Mouse (Mus musculus): ENCODE measurements around the gene Chd4. TPM values are rescaled to one million over a fixed set of nuclear protein-coding genes. Genes with fewer than 3 reads are reported as not detected.
"Not testable (repeated sequence)": the region's sequence is repeated elsewhere in the genome, so short reads cannot be mapped to it uniquely, and the experiment has no call there.

Gene Chd4
- 123 and 126 TPM in 2 replicates for polyA plus RNA-seq (2015; fragmentation: Nextera tagmentation; extraction: Ambion mirVana)

- Histone ChIP-seq H3K9me3 (no peaks in the 10 kb centered on the region), H3K4me2 (peak within 1 kb of the TSS; percentile 89), H3K9ac (peak within 1 kb of the TSS; percentile 97), H3K27me3 (no peaks in the 10 kb centered on the region), H3K27ac (peak within 1 kb of the TSS; percentile 96), H3K4me1 (replicated peaks) (peaks cover 37% of the 10 kb centered on the region), H3K36me3 (peaks cover 24% of the 10 kb centered on the region), H3K4me3 (peak within 1 kb of the TSS; percentile 98)
- 2% methylated on average over 31 of the region's 45 CpGs for WGBS
- ATAC-seq (ENCODE audit: low FRiP score) = peak; percentile 74
Observed at GRCm38 (mm10) chr6:125095391-125096278, at the start of gene Chd4. Gene Chd4, plus strand, starts transcription at chr6:125095981.

GRCm38 (mm10) chr6:125046691-125047090, 49.1 kb upstream of the Chd4 start:
- Histone ChIP-seq H3K4me2 (no peak overlapping the region), H3K9me3 (no peaks in the 10 kb centered on the region), H3K36me3 (peaks cover 79% of the 10 kb centered on the region), H3K27me3 (no peaks in the 10 kb centered on the region), H3K4me3 (no peak overlapping the region), H3K27ac (no peak overlapping the region), H3K4me1 (replicated peaks) (0 out of 2 replicates have a peak, but pooled peaks cover 6% of the 10 kb centered on the region), H3K9ac (no peak overlapping the region)
- WGBS = 35% methylated on average over 5 of the region's 5 CpGs
- ATAC-seq (ENCODE audit: low FRiP score) = peak; percentile 66

- Histone ChIP-seq H3K4me3 (no peak within 1 kb of the TSS), H3K36me3 (peaks cover 96% of the 10 kb centered on the region), H3K4me1 (replicated peaks) (0 out of 2 replicates have a peak, but pooled peaks cover 6% of the 10 kb centered on the region), H3K9ac (peak within 1 kb of the TSS; percentile 24; the same call in 1 of the 2 replicates), H3K27me3 (no peaks in the 10 kb centered on the region), H3K9me3 (no peaks in the 10 kb centered on the region), H3K27ac (no peak within 1 kb of the TSS), H3K4me2 (no peak within 1 kb of the TSS)
- 37% methylated on average over 20 of the region's 20 CpGs for WGBS
- no peak for ATAC-seq (ENCODE audit: low FRiP score)
Observed at GRCm38 (mm10) chr6:125049678-125050077, 46.1 kb upstream of the Chd4 start, which contains the start of gene Acrbp. Gene Acrbp, plus strand, starts transcription at chr6:125049689.

GRCm38 (mm10) chr6:125051237-125051636, 44.5 kb upstream of the Chd4 start:
- H3K4me2 ChIP-seq = no peak overlapping the region
- no peak overlapping the region for H3K9ac ChIP-seq
- no peak for ATAC-seq (ENCODE audit: low FRiP score)
- H3K4me1 ChIP-seq (replicated peaks) = 0 out of 2 replicates have a peak, but pooled peaks cover 6% of the 10 kb centered on the region
- H3K27ac ChIP-seq = no peak overlapping the region
- peaks cover 88% of the 10 kb centered on the region for H3K36me3 ChIP-seq
- no peak overlapping the region for H3K4me3 ChIP-seq
- whole genome bisulfite sequencing = 70% methylated on average over 5 of the region's 5 CpGs
- no peaks in the 10 kb centered on the region for H3K9me3 ChIP-seq
- no peaks in the 10 kb centered on the region for H3K27me3 ChIP-seq

DNA sequence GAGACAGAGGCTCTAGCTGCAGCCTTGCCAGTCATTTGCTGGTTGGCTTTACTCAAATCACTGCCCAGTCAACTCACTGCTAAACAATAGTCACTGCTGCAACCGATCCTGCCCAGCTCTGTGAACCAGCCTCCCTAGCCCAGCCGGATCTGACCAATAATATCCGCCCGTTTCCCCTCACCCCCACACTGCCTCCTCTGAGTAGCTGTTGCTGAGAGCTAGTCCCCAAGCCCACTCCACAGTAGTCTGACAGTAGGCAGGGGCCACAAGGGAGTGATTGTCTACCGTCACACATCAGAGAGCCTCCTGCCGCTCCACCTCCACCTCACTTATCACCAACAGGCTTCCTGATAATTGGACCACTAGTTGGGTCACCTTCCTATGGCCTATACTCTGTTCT, 34.3 kb upstream of the Chd4 start:
- ATAC-seq (ENCODE audit: low FRiP score) = peak; percentile 19; the same call in 1 of the 2 replicates
- 36% methylated on average over 6 of the region's 6 CpGs for WGBS
- Histone ChIP-seq H3K4me3 (no peak overlapping the region), H3K4me1 (replicated peaks) (peaks cover 9% of the 10 kb centered on the region; the same call in 1 of the 2 replicates), H3K36me3 (peaks cover 5% of the 10 kb centered on the region), H3K27me3 (no peaks in the 10 kb centered on the region), H3K27ac (no peak overlapping the region; the same call in 1 of the 2 replicates), H3K9me3 (no peaks in the 10 kb centered on the region), H3K4me2 (no peak overlapping the region), H3K9ac (0 out of 2 replicates have a peak overlapping the region, but pooled peaks have one; percentile 1)

DNA sequence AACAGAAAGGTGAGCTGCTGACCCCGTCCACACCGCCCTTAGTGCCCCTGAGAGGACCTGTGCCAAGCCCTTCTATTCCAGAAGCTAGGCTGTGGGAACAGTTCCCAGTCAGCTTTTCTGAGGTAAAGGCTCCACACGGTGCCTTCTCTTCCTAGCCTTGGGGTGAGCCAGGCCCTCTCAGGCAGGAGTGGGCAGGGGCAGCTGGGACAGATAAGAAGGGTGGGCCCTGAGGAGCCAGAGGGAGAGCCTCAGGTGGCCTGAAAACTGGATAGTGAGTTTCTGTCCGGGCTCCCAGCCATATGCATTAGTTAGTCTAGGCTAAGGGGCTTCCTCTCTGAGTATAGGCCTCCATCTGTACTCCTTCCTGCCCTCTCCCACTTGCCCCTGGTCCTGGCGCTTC, 33.3 kb upstream of the Chd4 start:
- H3K9ac ChIP-seq = no peak overlapping the region
- no peak overlapping the region for H3K4me2 ChIP-seq
- ATAC-seq (ENCODE audit: low FRiP score) = no peak
- H3K4me3 ChIP-seq = no peak overlapping the region
- peaks cover 3% of the 10 kb centered on the region for H3K36me3 ChIP-seq
- 85% methylated on average over 5 of the region's 5 CpGs for WGBS
- H3K27ac ChIP-seq = no peak overlapping the region
- H3K27me3 ChIP-seq = no peaks in the 10 kb centered on the region
- H3K4me1 ChIP-seq (replicated peaks) = peaks cover 9% of the 10 kb centered on the region; the same call in 1 of the 2 replicates
- no peaks in the 10 kb centered on the region for H3K9me3 ChIP-seq

- Histone ChIP-seq H3K9ac (no peak overlapping the region), H3K4me2 (no peak overlapping the region), H3K4me3 (no peak overlapping the region), H3K4me1 (replicated peaks) (peaks cover 9% of the 10 kb centered on the region; the same call in 1 of the 2 replicates), H3K36me3 (no peaks in the 10 kb centered on the region), H3K27ac (no peak overlapping the region), H3K27me3 (no peaks in the 10 kb centered on the region), H3K9me3 (no peaks in the 10 kb centered on the region)
- WGBS = 90% methylated on average over 6 of the region's 6 CpGs
- no peak for ATAC-seq (ENCODE audit: low FRiP score)
Observed at GRCm38 (mm10) chr6:125063906-125064305, 31.9 kb upstream of the Chd4 start.

- 71% methylated on average over 1 of the region's 1 CpGs for WGBS
- H3K27ac ChIP-seq; H3K9me3 ChIP-seq; H3K4me3 ChIP-seq; H3K9ac ChIP-seq; H3K36me3 ChIP-seq; H3K4me1 ChIP-seq (replicated peaks); ATAC-seq (ENCODE audit: low FRiP score); H3K4me2 ChIP-seq; H3K27me3 ChIP-seq: not testable (repeated sequence)
Observed at GRCm38 (mm10) chr6:125065223-125065622, 30.6 kb upstream of the Chd4 start.

DNA sequence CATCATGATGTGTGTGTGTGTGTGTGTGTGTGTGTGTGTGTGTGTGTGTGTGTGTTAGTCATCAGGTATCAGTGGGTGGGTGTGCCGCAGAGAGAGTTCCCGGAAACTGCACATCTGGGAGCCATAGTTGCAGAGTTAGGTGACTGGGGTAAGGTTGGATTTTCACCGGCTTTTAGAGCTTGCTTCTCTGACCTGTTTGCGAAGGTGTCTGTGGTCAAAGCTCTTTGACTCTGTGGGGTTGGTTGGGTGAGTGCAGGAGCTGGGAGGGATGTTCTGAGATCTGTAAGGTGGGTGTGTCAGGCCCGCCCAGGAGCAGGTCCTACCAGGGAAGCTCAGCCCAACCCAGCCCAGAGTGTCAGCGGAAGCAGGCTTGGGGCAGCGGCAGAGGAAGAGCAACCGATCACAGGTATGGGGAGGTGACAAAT, 28.2 kb upstream of the Chd4 start, which contains the start of gene Lpar5:
TSS of gene Lpar5 (plus strand) at position 350 of the 425 bp plus-strand sequence.
- Histone ChIP-seq H3K9ac (no peak within 1 kb of the TSS), H3K27ac (no peak within 1 kb of the TSS), H3K4me1 (replicated peaks) (peaks cover 14% of the 10 kb centered on the region; the same call in 1 of the 2 replicates), H3K4me3 (no peak within 1 kb of the TSS), H3K4me2 (no peak within 1 kb of the TSS), H3K27me3 (no peaks in the 10 kb centered on the region), H3K36me3 (no peaks in the 10 kb centered on the region), H3K9me3 (no peaks in the 10 kb centered on the region)
- WGBS = 62% methylated on average over 8 of the region's 8 CpGs
- no peak for ATAC-seq (ENCODE audit: low FRiP score)

DNA sequence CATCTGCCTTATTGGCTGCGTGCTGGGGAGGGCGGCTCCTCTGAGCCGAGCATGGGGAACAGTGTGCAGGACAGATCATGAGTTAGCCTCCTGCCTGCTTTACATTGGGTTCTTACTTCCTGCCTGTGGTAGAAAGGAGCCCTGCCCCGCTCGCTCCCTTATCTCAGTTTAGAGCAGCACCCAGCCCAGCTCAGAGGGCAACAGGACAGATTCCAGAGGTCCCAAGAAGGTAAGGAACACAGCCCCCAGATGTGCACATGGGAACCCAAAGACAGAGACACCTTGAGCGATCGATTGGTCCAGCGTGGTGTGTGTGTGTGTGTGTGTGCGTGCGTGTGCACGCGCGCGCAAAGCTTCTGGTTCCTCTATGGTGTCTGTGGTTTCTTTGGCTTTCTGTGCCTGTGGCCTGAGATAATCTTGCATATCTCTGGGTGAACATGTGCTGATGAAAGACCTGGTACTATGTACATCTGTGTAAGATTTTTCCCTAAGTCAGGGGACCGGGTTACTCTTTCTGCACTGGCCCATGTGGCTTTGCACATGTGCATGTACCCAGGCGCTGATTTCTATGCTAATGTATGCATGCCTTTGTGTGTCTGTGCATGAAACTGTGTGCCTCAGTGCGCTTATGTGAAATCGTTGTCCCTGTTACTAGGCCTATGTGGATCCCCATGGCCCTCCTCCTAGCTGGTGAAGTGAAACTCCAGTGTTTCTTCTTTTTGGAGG, 24.4 kb upstream of the Chd4 start:
- 80% methylated on average over 18 of the region's 18 CpGs for WGBS
- Histone ChIP-seq H3K27ac (peak overlapping the region; percentile 83), H3K4me2 (no peak overlapping the region), H3K9ac (no peak overlapping the region), H3K36me3 (no peaks in the 10 kb centered on the region), H3K27me3 (no peaks in the 10 kb centered on the region), H3K4me3 (no peak overlapping the region), H3K4me1 (replicated peaks) (peaks cover 17% of the 10 kb centered on the region; the same call in 1 of the 2 replicates), H3K9me3 (no peaks in the 10 kb centered on the region)
- ATAC-seq (ENCODE audit: low FRiP score) = peak; percentile 86

GRCm38 (mm10) chr6:125071896-125072279, 23.9 kb upstream of the Chd4 start:
- Histone ChIP-seq H3K4me1 (replicated peaks) (peaks cover 17% of the 10 kb centered on the region; the same call in 1 of the 2 replicates), H3K4me3 (no peak overlapping the region), H3K36me3 (no peaks in the 10 kb centered on the region), H3K9ac (no peak overlapping the region), H3K9me3 (no peaks in the 10 kb centered on the region), H3K27ac (peak overlapping the region; percentile 83), H3K4me2 (no peak overlapping the region), H3K27me3 (no peaks in the 10 kb centered on the region)
- WGBS = 12% methylated on average over 2 of the region's 2 CpGs
- ATAC-seq (ENCODE audit: low FRiP score) = peak; percentile 80

DNA sequence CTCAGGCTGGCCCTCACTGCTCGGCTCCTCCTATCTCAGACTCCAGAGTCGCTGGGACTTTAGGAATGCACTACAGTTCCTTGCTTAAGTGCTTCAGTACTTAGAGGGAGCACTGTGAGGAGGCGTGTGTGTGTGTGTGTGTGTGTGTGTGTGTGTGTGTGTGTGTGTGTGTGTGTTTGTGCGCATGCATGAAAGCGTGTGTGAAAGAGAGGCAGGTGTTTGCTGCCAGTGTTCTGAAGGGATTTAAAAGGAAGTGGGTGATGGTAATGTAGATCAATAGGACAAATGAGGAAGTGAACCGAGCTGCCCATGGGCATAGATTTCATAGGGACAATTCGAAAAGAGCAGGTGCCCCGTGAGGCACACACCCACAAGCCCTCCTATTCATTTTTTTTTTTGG, 22.0 kb upstream of the Chd4 start:
- H3K27ac ChIP-seq = no peak overlapping the region
- no peak overlapping the region for H3K9ac ChIP-seq
- no peaks in the 10 kb centered on the region for H3K36me3 ChIP-seq
- H3K4me1 ChIP-seq (replicated peaks) = peaks cover 17% of the 10 kb centered on the region; the same call in 1 of the 2 replicates
- H3K4me2 ChIP-seq = no peak overlapping the region
- H3K9me3 ChIP-seq = no peaks in the 10 kb centered on the region
- no peaks in the 10 kb centered on the region for H3K27me3 ChIP-seq
- H3K4me3 ChIP-seq = no peak overlapping the region
- no peak for ATAC-seq (ENCODE audit: low FRiP score)
- WGBS = 65% methylated on average over 8 of the region's 8 CpGs
